Mouse (Mus musculus): ENCODE results near the gene Gm26620. TPM values are rescaled to one million over a fixed set of nuclear protein-coding genes. Genes with fewer than 3 reads are reported as not detected.

Gene Gm26620
- polyA plus RNA-seq, 1 experiment from 2014 or later, result 0.62 TPM

GRCm38 (mm10) chr1:170919308-170919707, 34.4 kb downstream of the Gm26620 start:
- 89% methylated on average over 8 of the region's 8 CpGs for whole genome bisulfite sequencing
- no peak overlapping the region for H3K4me2 ChIP-seq

DNA sequence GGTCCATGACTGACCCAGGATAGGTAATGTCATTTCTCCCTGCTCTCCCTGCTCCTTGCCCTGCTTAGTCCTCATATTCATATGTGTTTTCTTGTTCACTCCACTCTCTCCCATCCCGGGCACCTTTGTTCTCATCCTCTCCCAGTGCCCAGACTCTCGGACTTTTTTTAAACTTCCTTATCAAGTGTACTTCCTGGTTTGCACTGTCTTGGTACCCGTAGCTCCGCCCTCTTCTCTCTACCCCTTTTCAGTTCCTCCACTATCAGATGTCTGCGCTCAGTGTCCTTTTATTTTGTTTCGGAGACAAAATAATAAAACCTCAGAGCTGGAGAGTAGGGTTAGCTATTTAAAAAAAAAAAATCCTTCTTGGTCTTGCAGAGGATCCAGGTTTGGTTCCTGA, 39.6 kb downstream of the Gm26620 start:
- H3K4me2 ChIP-seq, result no peak overlapping the region
- H3K4me3 ChIP-seq, result no peak overlapping the region
- H3K4me1 ChIP-seq (replicated peaks), result no peaks in the 10 kb centered on the region
- no peak overlapping the region for H3K9ac ChIP-seq
- no peaks in the 10 kb centered on the region for H3K27me3 ChIP-seq
- no peak for ATAC-seq (replicated peaks; ENCODE audit: insufficient number of reproducible peaks, insufficient read depth, low FRiP score, low read depth)
- no peaks in the 10 kb centered on the region for H3K9me3 ChIP-seq (replicated peaks)
- no peak overlapping the region for H3K27ac ChIP-seq
- 57% methylated on average over 6 of the region's 6 CpGs for WGBS
- no peaks in the 10 kb centered on the region for H3K36me3 ChIP-seq

More at GRCm38 (mm10) chr1:170919308-170919707, 34.4 kb downstream of the Gm26620 start:
- Histone ChIP-seq H3K27me3 (no peaks in the 10 kb centered on the region), H3K9ac (no peak overlapping the region), H3K4me1 (replicated peaks) (peaks cover 11% of the 10 kb centered on the region), H3K9me3 (replicated peaks) (no peaks in the 10 kb centered on the region), H3K4me3 (no peak overlapping the region), H3K27ac (no peak overlapping the region), H3K36me3 (no peaks in the 10 kb centered on the region)
- ATAC-seq (replicated peaks; ENCODE audit: insufficient number of reproducible peaks, insufficient read depth, low FRiP score, low read depth), result no peak

DNA sequence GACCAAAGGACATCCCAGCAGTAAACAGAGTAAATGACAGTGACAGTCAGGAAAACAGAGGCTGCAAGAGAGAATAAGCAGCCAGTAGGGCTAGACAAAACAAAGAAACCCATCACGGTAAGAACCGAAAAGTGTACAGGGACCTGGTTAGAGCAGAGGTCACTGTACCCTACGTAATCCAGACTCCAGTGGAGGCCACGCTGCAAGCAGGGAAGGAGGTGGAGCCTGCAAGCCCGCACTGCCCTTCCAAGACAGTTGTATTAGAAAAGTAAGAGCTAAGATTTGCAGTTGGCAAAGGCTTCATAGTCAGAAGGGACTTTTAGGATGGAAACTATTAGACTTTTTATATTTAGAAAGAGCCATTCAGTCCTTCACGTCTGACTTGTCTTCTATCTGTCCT, 42.1 kb downstream of the Gm26620 start:
- no peak for ATAC-seq (replicated peaks; ENCODE audit: insufficient number of reproducible peaks, insufficient read depth, low FRiP score, low read depth)
- 53% methylated on average over 6 of the region's 6 CpGs for WGBS

DNA sequence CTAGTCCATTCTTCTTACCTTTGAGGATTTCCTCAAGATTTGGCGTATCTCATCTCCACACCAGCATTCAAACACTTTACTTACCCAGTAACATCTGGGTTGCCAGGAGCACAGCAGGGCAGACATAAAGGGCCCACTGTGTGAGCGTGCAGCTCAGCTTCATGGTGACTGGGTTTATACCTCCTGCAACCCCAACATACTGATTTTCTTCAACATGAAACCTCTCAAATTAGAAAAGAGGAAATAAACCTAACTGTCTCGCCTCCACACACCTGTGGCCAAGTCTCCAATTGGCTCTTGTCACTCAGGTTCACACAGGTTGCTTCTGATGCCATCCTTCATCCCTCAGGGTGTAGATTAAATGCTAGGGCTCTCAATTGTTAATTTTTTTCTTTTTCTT, 42.5 kb downstream of the Gm26620 start, which contains the start of gene Fcrla:
TSS of gene Fcrla (minus strand) at position 206 of the 400 bp plus-strand sequence.
- Histone ChIP-seq H3K27ac (no peak within 1 kb of the TSS), H3K9me3 (replicated peaks) (no peaks in the 10 kb centered on the region), H3K4me1 (replicated peaks) (no peaks in the 10 kb centered on the region), H3K9ac (no peak within 1 kb of the TSS), H3K4me3 (no peak within 1 kb of the TSS), H3K4me2 (no peak within 1 kb of the TSS), H3K36me3 (no peaks in the 10 kb centered on the region), H3K27me3 (no peaks in the 10 kb centered on the region)
- ATAC-seq (replicated peaks; ENCODE audit: insufficient number of reproducible peaks, insufficient read depth, low FRiP score, low read depth), result no peak
- WGBS, result 84% methylated on average over 3 of the region's 3 CpGs

More for the DNA sequence above, 42.1 kb downstream of the Gm26620 start:
- Histone ChIP-seq H3K27me3 (no peaks in the 10 kb centered on the region), H3K36me3 (no peaks in the 10 kb centered on the region), H3K4me3 (no peak overlapping the region), H3K9me3 (replicated peaks) (no peaks in the 10 kb centered on the region), H3K9ac (no peak overlapping the region), H3K4me1 (replicated peaks) (no peaks in the 10 kb centered on the region), H3K4me2 (no peak overlapping the region), H3K27ac (no peak overlapping the region)

DNA sequence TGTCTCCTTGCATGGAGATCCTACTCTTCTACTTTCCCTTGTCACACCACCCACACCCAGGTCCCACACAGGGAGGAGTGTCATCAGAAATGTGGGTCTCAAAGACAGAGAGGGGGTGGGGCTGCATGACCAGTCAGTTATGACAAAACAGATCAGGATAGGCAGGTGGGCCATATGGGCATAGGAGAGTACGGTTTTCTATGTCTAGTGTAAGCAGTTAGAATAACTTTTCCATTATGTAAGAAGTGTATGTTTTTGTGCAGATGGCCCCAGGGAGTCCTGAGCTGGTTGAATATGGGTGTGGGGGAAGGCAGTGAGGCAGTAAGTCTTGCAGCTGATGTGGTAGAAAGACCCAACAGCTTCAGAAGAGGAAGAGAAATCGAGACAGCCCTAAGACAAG, 43.6 kb downstream of the Gm26620 start:
- H3K4me2 ChIP-seq, result no peak overlapping the region
- H3K36me3 ChIP-seq, result no peaks in the 10 kb centered on the region
- no peak overlapping the region for H3K9ac ChIP-seq
- ATAC-seq (replicated peaks; ENCODE audit: insufficient number of reproducible peaks, insufficient read depth, low FRiP score, low read depth), result no peak
- 68% methylated on average over 2 of the region's 2 CpGs for WGBS
- no peak overlapping the region for H3K4me3 ChIP-seq
- H3K4me1 ChIP-seq (replicated peaks), result no peaks in the 10 kb centered on the region
- H3K9me3 ChIP-seq (replicated peaks), result no peaks in the 10 kb centered on the region
- H3K27ac ChIP-seq, result no peak overlapping the region
- no peaks in the 10 kb centered on the region for H3K27me3 ChIP-seq

DNA sequence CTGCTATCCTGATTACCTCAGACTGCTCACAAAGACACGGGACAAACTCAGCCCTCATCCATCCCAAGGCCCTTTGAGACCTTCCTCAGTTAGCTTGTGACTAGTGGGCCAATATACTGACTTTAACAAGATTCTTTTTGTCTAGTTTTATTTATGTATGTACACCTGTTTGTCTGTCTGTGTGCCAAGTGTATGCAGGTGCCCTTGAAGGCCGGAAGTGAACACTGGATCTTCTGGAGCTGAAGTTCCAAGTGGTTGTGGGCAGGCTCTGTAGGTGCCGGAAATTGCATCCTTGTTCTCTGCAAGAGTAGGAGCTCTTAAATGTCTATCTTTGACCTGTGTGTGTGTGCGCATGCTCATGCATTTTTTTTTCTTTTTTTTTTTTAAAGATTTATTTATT, 44.4 kb downstream of the Gm26620 start:
- Histone ChIP-seq H3K4me3 (no peak overlapping the region), H3K9me3 (replicated peaks) (no peaks in the 10 kb centered on the region), H3K4me1 (replicated peaks) (no peaks in the 10 kb centered on the region), H3K27me3 (no peaks in the 10 kb centered on the region), H3K9ac (no peak overlapping the region), H3K4me2 (no peak overlapping the region), H3K36me3 (no peaks in the 10 kb centered on the region), H3K27ac (no peak overlapping the region)
- WGBS, result 87% methylated on average over 4 of the region's 4 CpGs
- no peak for ATAC-seq (replicated peaks; ENCODE audit: insufficient number of reproducible peaks, insufficient read depth, low FRiP score, low read depth)

DNA sequence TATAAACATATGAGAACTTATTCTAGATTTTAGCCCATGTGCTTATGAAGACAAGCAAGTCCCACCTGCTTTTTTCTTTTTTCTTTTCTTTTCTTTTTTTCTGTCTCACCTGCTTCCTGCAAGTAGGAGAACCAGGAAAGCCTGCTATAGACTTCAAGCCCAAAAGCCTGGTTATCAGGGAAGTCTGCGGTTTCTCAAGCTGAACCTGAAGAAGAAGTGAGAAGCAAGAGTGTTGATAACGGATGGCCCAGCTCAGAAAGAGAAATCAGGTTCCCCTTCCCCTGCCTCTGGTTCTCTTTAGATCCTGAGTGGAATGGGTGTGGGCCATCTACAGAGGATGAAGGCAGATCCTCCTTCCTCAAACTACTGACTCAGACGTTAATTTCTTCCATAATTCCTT, 47.2 kb downstream of the Gm26620 start:
- Histone ChIP-seq H3K9me3 (replicated peaks) (no peaks in the 10 kb centered on the region), H3K9ac (no peak overlapping the region), H3K27ac (no peak overlapping the region), H3K4me2 (no peak overlapping the region), H3K4me1 (replicated peaks) (no peaks in the 10 kb centered on the region), H3K36me3 (no peaks in the 10 kb centered on the region), H3K27me3 (no peaks in the 10 kb centered on the region), H3K4me3 (no peak overlapping the region)
- no peak for ATAC-seq (replicated peaks; ENCODE audit: insufficient number of reproducible peaks, insufficient read depth, low FRiP score, low read depth)
- WGBS, result 69% methylated on average over 3 of the region's 3 CpGs

DNA sequence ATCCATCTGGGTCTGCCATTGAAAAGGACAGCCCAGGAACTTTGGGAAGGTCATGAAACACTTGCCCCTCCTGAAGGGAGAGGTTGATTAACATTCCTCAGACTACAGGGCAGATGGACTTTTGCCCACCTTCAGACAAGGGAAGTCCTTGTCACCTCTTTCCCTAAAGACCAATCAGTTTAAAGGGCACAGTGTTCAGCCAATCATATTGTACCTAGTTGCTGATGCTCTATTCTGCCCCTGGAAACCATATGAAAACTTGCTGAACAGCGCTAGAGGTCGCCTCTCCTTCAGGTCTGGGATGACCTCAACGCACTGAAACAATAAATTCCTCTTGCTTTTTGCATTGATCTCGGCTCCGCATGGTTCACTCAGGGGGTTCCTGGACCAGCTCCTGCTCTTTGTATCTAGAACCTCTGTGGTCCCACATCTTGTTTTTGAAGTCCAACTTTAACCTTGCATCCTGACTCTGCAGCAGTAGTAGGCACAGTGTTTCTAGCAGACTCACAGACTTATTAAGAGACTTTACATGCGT, 48.6 kb downstream of the Gm26620 start:
- WGBS, result 74% methylated on average over 6 of the region's 6 CpGs
- no peak for ATAC-seq (replicated peaks; ENCODE audit: insufficient number of reproducible peaks, insufficient read depth, low FRiP score, low read depth)
- Histone ChIP-seq H3K9me3 (replicated peaks) (no peaks in the 10 kb centered on the region), H3K27ac (no peak overlapping the region), H3K36me3 (no peaks in the 10 kb centered on the region), H3K9ac (no peak overlapping the region), H3K4me2 (no peak overlapping the region), H3K27me3 (no peaks in the 10 kb centered on the region), H3K4me3 (no peak overlapping the region), H3K4me1 (replicated peaks) (no peaks in the 10 kb centered on the region)

GRCm38 (mm10) chr1:170933940-170934339, 49.1 kb downstream of the Gm26620 start:
- 85% methylated on average over 1 of the region's 1 CpGs for WGBS

GRCm38 (mm10) chr1:170934383-170934782, 49.5 kb downstream of the Gm26620 start:
- H3K27me3 ChIP-seq, result no peaks in the 10 kb centered on the region
- no peak overlapping the region for H3K4me3 ChIP-seq
- H3K9ac ChIP-seq, result no peak overlapping the region
- no peaks in the 10 kb centered on the region for H3K4me1 ChIP-seq (replicated peaks)
- no peaks in the 10 kb centered on the region for H3K36me3 ChIP-seq
- WGBS, result 56% methylated on average over 2 of the region's 2 CpGs
- no peak overlapping the region for H3K4me2 ChIP-seq
- H3K27ac ChIP-seq, result no peak overlapping the region
- no peak for ATAC-seq (replicated peaks; ENCODE audit: insufficient number of reproducible peaks, insufficient read depth, low FRiP score, low read depth)
- no peaks in the 10 kb centered on the region for H3K9me3 ChIP-seq (replicated peaks)

More at GRCm38 (mm10) chr1:170933940-170934339, 49.1 kb downstream of the Gm26620 start:
- Histone ChIP-seq H3K4me3 (no peak overlapping the region), H3K9me3 (replicated peaks) (no peaks in the 10 kb centered on the region), H3K36me3 (no peaks in the 10 kb centered on the region), H3K27ac (no peak overlapping the region), H3K4me2 (no peak overlapping the region), H3K9ac (no peak overlapping the region), H3K4me1 (replicated peaks) (no peaks in the 10 kb centered on the region), H3K27me3 (no peaks in the 10 kb centered on the region)
- ATAC-seq (replicated peaks; ENCODE audit: insufficient number of reproducible peaks, insufficient read depth, low FRiP score, low read depth), result no peak

Measured in heart, embryonic 15.5 days (tissue).